17 mouse cellular contexts compared by ENCODE assay signal in the genomic region with DNA sequence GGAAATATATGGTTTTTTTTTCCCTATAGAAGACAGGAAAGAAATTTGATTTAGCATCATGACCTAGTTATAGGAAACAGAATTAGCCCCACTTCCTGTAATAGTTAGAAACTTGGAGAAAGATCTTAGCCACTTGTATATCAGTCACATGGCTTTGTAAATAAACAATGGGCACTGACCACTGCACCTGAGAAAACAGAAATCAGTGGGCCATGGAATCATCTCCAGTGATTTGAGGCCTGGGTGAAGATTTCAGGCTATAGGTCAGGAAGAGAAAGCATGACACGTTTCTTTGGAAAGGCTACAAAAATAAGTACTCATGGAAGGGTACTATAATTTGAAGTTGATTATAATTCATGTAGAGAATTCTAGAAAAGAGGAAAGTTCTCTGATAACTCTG.
"Had no signal": no experiment of that assay in that cellular context is flagged by ENCODE, and none has a peak within 500 bp of the region (broad histone marks: within the 10 kb centered on the region; RNA-seq: fewer than 3 reads in every experiment).

No protein-coding gene starts in this region.

- H3K9me3 ChIP-seq: lung, embryonic 15.5 days; megakaryocyte, embryonic 14.5 days; midbrain, embryonic 13.5 days; midbrain, embryonic 15.5 days; neural tube, embryonic 12.5 days; stomach, embryonic 15.5 days had no signal

- H3K4me2 ChIP-seq: lung, embryonic 15.5 days; midbrain, embryonic 11.5 days; midbrain, embryonic 13.5 days; midbrain, embryonic 15.5 days; neural tube, embryonic 12.5 days; stomach, embryonic 15.5 days had no signal

- H3K27me3 ChIP-seq: lung, embryonic 15.5 days; megakaryocyte, embryonic 14.5 days; midbrain, embryonic 13.5 days; midbrain, embryonic 15.5 days; neural tube, embryonic 12.5 days; stomach, embryonic 15.5 days had no signal

- H3K4me1 ChIP-seq: lung, embryonic 15.5 days; megakaryocyte, embryonic 14.5 days; midbrain, embryonic 13.5 days; midbrain, embryonic 15.5 days; neural tube, embryonic 12.5 days; stomach, embryonic 15.5 days had no signal

- H3K27ac ChIP-seq: lung, embryonic 15.5 days; macrophage; midbrain, embryonic 13.5 days; midbrain, embryonic 15.5 days; neural tube, embryonic 12.5 days; stomach, embryonic 15.5 days; stomach, postnatal 0 days had no signal

- H3K4me3 ChIP-seq: lung, embryonic 15.5 days; megakaryocyte, embryonic 14.5 days; midbrain, embryonic 13.5 days; midbrain, embryonic 15.5 days; neural tube, embryonic 12.5 days; stomach, embryonic 15.5 days had no signal

- H3K9ac ChIP-seq: lung, embryonic 15.5 days; midbrain, embryonic 13.5 days; midbrain, embryonic 15.5 days; neural tube, embryonic 12.5 days; stomach, embryonic 15.5 days had no signal

- H3K36me3 ChIP-seq: lung, embryonic 15.5 days; midbrain, embryonic 13.5 days; midbrain, embryonic 15.5 days; neural tube, embryonic 12.5 days; stomach, embryonic 15.5 days had no signal

- DNase-seq: lung, adult 2 months; lung, postnatal 14 days; lung, postnatal 36 days; right cerebral cortex, postnatal 14 days; thymus, adult 2 months; thymus, postnatal 25 days; thymus, postnatal 4 days had no signal

- ATAC-seq: lung, postnatal 0 days; midbrain, embryonic 13.5 days; midbrain, embryonic 15.5 days had no signal
